Mouse (Mus musculus) heart, adult 2 months (tissue): Measurements from ENCODE around the gene Cd7.

ENCODE experiments used
- CTCF ChIP-seq: fragments of 200-600 bp; IDR thresholded peaks from 2 replicates; pipeline ENCODE4 v1.8.1; 2022; ENCODE audit warnings: antibody characterized with exemption, mild to moderate bottlenecking, moderate library complexity
- EP300 ChIP-seq: fragments of 200-500 bp; IDR thresholded peaks from 2 replicates; pipeline ENCODE4 v1.6.1; 2011; ENCODE audit warnings: low read depth, low read length, control low read depth; ENCODE audit not compliant: insufficient read depth
- POLR2A ChIP-seq: fragments of 200-500 bp; IDR thresholded peaks from 2 replicates; pipeline ENCODE4 v1.6.1; 2011; ENCODE audit warnings: mild to moderate bottlenecking, low read depth, low read length, control low read depth; ENCODE audit not compliant: insufficient read depth

DNA sequence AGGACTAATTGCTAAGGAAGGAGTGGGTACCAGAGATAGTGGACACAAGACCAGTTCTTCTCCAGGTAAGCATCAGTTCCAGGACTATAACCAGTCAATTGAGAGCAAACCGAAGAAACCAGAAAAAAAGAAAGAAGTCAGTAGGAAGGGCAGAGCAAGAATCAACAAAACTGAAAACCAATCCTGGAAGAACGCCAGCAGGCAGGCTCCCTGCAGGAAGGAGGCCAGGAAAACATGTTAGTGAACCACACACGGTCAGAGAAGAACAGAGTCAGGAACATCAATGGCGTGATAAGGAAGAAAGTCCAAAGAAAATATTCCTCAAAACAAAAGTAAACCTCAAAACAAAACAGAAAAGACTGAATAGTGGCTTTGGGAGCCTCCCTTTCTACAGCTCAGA lies 37.3 kb downstream of the Cd7 start:
- TF ChIP-seq CTCF (no peak), POLR2A (0 out of 2 replicates have a peak, but pooled peaks have one; percentile 17), EP300 (no peak)
